Mouse (Mus musculus): Measurements from ENCODE around the gene Gm28897. TPM values are rescaled to one million over a fixed set of nuclear protein-coding genes. Genes with fewer than 3 reads are reported as not detected.
"Not testable (repeated sequence)": the region's sequence is repeated elsewhere in the genome, so short reads cannot be mapped to it uniquely, and the experiment has no call there.

Gene Gm28897
- not detected in 2 replicates for polyA plus RNA-seq (2015; fragmentation: Nextera tagmentation; extraction: Ambion mirVana)

DNA sequence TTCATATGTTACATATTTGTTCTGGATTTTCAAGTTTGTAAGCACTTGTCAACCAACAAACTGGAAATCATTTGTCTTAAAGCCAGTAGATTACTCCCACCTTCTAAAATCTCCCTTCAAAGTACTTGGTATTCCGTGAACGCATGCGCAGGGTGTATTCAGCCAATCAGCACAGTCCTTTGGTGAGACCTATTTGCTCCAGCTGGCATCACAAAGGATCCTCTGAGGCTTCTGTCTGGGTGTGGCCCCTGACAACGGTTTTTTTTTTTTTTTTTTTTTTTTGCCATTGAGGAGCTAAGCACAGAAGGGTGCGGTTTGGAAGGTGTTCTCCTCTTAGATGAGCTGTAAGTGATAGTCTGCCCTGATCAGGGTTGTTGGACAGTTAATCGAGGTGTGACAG, at the start of gene Gm28897:
Gm28897 (plus strand) TSS at position 301 of the 400 bp plus-strand sequence.
- H3K9me3 ChIP-seq (replicated peaks; ENCODE audit: control insufficient read depth, low read length); H3K4me3 ChIP-seq (ENCODE audit: low read length); H3K36me3 ChIP-seq (ENCODE audit: control insufficient read depth, insufficient read depth); H3K27ac ChIP-seq (ENCODE audit: low read length); H3K9ac ChIP-seq (ENCODE audit: low read length); H3K4me1 ChIP-seq (ENCODE audit: control insufficient read depth, insufficient read depth, low read length); ATAC-seq (replicated peaks; ENCODE audit: extremely low read depth, insufficient read depth, low FRiP score); H3K27me3 ChIP-seq (ENCODE audit: control insufficient read depth, insufficient read depth, low read length); H3K4me2 ChIP-seq (ENCODE audit: low read depth, low read length): not testable (repeated sequence)
- WGBS, result no CpG with 5 or more reads among the region's 6 CpGs
